Mouse (Mus musculus): ENCODE results near the gene Flii. TPM values are rescaled to one million over a fixed set of nuclear protein-coding genes. Genes with fewer than 3 reads are reported as not detected.

Gene Flii
- total and polyA plus RNA-seq, 3 experiments, result 49.5 to 112 (median 88.6) TPM

DNA sequence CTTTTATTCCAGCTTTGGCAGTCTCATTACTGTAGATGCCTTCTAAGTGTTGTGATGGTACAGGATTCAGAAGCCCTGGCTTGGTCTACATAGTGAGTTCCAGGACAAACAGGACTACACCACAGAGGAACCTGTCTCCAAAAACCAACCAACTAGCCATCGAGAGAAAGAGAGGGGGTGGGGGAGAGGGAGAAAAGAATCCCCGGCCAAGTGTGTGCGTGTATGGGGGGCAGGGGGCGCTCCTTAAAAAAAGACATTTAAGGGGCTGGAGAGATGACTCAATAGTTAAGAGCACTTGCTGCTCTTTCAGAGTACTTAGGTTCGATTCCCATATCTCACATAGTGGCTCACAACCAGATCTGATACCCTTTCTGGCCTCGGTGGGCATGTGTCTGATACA, 48.5 kb upstream of the Flii start:
- dilution Hi-C loops (cut with MboI; ENCODE audit: extremely low pct_ligation_motif_present, extremely low pct_unique_long_range_greater_than_20kb, low sequenced_read_pairs), result no loop called here
- no peaks in the 10 kb centered on the region for H3K9me3 ChIP-seq (replicated peaks; ENCODE audit: low read length)
- H3K9ac ChIP-seq (ENCODE audit: insufficient read depth, low read depth), result peak overlapping the region; percentile 89
- H3K4me3 ChIP-seq (replicated peaks in 1 of 3; ENCODE audit: low read depth in 2 of 3, low read length in 2 of 3, poor library complexity in 1 of 3), result peak overlapping the region; percentile 78 to 98 (median 79)
- in situ Hi-C loops (cut with MboI; ENCODE audit: low pct_ligation_motif_present, low pct_unique_long_range_greater_than_20kb, low sequenced_read_pairs), result loop anchor here (5.0 kb wide), 2 partner anchors 37 to 97 kb away; partner anchors contain the start of gene Shmt1
- peaks cover 16 to 25% of the 10 kb centered on the region in 2 experiments for H3K36me3 ChIP-seq (replicated peaks in 1 of 2; ENCODE audit: control insufficient read depth in 1 of 2, insufficient read depth in 1 of 2, low read length in 1 of 2)
- H3K27ac ChIP-seq (ENCODE audit: insufficient read depth, low read depth), result peak overlapping the region; percentile 90
- 0 out of 2 replicates have a peak, but pooled peaks have one; percentile 14 for TF ChIP-seq ZMIZ1 (IDR thresholded peaks at IDR 0.05; ENCODE audit: low read depth, low read length)
- TF ChIP-seq BHLHE40 (IDR thresholded peaks at IDR 0.05; ENCODE audit: low read depth, low read length), result no peak
- 0 out of 2 replicates have a peak, but pooled peaks have one; percentile 17 for TF ChIP-seq TBP (conservative IDR thresholded peaks at IDR 0.05; ENCODE audit: low read depth, low read length)
- TF ChIP-seq IRF4 (IDR thresholded peaks at IDR 0.05; ENCODE audit: low read depth, low read length), result peak; percentile 58; the same call in 1 of the 2 replicates
- peak; percentile 41; the same call in 1 of the 2 replicates for TF ChIP-seq ELF1 (IDR thresholded peaks at IDR 0.05; ENCODE audit: low read depth, low read length)
- no peak for TF ChIP-seq E2F4 (IDR thresholded peaks at IDR 0.05; ENCODE audit: insufficient replicate concordance, low read depth, low read length)
- TF ChIP-seq KAT2A (IDR thresholded peaks at IDR 0.05; ENCODE audit: insufficient replicate concordance, low read length), result 0 out of 2 replicates have a peak, but pooled peaks have one; percentile 45
- peak; percentile 41; the same call in 1 of the 2 replicates for TF ChIP-seq TCF12 (IDR thresholded peaks at IDR 0.05; ENCODE audit: low read depth, low read length)
- 0 out of 2 replicates have a peak, but pooled peaks have one; percentile 67 for TF ChIP-seq MAZ (IDR thresholded peaks at IDR 0.05; ENCODE audit: low read depth, low read length)
- peak; percentile 15; the same call in 1 of the 2 replicates for TF ChIP-seq SMC3 (IDR thresholded peaks at IDR 0.05; ENCODE audit: low read depth, low read length)
- TF ChIP-seq CTCF (conservative IDR thresholded peaks at IDR 0.05 in 1 of 2, IDR thresholded peaks at IDR 0.05 in 1 of 2; ENCODE audit: low read depth in 2 of 2, low read length in 2 of 2), result peak in 1 of 2 experiments; percentile 41; a peak in 2 of 4 replicates
- peak; percentile 59 for TF ChIP-seq ZNF384 (IDR thresholded peaks at IDR 0.05; ENCODE audit: low read depth, low read length)
- TF ChIP-seq CHD2 (IDR thresholded peaks at IDR 0.05; ENCODE audit: low read length), result peak; percentile 72
- no peak for TF ChIP-seq POLR2AphosphoS2 (IDR thresholded peaks at IDR 0.05; ENCODE audit: low read depth, low read length)
- peaks cover 9 to 65% of the 10 kb centered on the region in 2 experiments for H3K4me1 ChIP-seq (ENCODE audit: control insufficient read depth in 1 of 2, insufficient read depth in 2 of 2)
- peak overlapping the region; percentile 90 for H3K4me2 ChIP-seq (ENCODE audit: insufficient read depth, low read depth, poor library complexity, severe bottlenecking)
- H3K27me3 ChIP-seq (replicated peaks), result no peaks in the 10 kb centered on the region
- peaks cover 85% of the 10 kb centered on the region for H3K79me2 ChIP-seq (replicated peaks; ENCODE audit: control insufficient read depth, extremely low read depth, insufficient read depth, poor library complexity, severe bottlenecking)
- peak; percentile 52 for DNase-seq (ENCODE audit: extremely low read depth)

DNA sequence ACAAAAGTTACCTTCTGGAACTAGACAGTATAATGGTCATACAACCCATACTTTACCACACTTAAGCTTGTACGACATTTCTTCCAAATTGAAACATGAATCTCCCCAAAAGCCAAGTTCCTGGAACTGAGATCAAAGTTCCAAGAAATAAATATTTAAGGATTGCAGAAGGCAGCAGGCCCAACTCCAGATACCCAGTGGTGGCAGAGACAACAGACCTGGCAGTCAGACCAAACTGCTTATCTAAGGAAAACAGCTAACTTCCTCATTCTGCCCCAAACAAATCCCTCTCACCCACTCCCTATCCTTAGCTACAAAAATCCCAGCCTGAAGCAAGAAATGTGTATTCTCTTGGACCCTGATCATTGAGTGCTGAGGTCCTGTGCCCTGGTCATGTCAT, 47.8 kb upstream of the Flii start:
- Histone ChIP-seq H3K4me3 (replicated peaks in 1 of 3; ENCODE audit: low read depth in 2 of 3, low read length in 2 of 3, poor library complexity in 1 of 3) (peak overlapping the region; percentile 78 to 98 (median 79)), H3K4me1 (ENCODE audit: control insufficient read depth in 1 of 2, insufficient read depth in 2 of 2) (peaks cover 13 to 64% of the 10 kb centered on the region in 2 experiments), H3K9ac (ENCODE audit: insufficient read depth, low read depth) (peak overlapping the region; percentile 89), H3K27ac (ENCODE audit: insufficient read depth, low read depth) (peak overlapping the region; percentile 90), H3K4me2 (ENCODE audit: insufficient read depth, low read depth, poor library complexity, severe bottlenecking) (peak overlapping the region; percentile 90), H3K9me3 (replicated peaks; ENCODE audit: low read length) (no peaks in the 10 kb centered on the region), H3K36me3 (replicated peaks in 1 of 2; ENCODE audit: control insufficient read depth in 1 of 2, insufficient read depth in 1 of 2, low read length in 1 of 2) (peaks cover 12 to 18% of the 10 kb centered on the region in 2 experiments), H3K79me2 (replicated peaks; ENCODE audit: control insufficient read depth, extremely low read depth, insufficient read depth, poor library complexity, severe bottlenecking) (peaks cover 85% of the 10 kb centered on the region), H3K27me3 (replicated peaks) (no peaks in the 10 kb centered on the region)
- TF ChIP-seq MAFK (IDR thresholded peaks at IDR 0.05; ENCODE audit: insufficient replicate concordance, low read length) (0 out of 2 replicates have a peak, but pooled peaks have one; percentile 73), POLR2A (IDR thresholded peaks at IDR 0.05; ENCODE audit: low read depth, low read length) (no peak)
- dilution Hi-C loops (cut with MboI; ENCODE audit: extremely low pct_ligation_motif_present, extremely low pct_unique_long_range_greater_than_20kb, low sequenced_read_pairs), result no loop called here
- in situ Hi-C loops (cut with MboI; ENCODE audit: low pct_ligation_motif_present, low pct_unique_long_range_greater_than_20kb, low sequenced_read_pairs), result loop anchor here (5.0 kb wide), 2 partner anchors 37 to 97 kb away; partner anchors contain the start of gene Shmt1
- no peak for DNase-seq (ENCODE audit: extremely low read depth)
